Mouse (Mus musculus): ENCODE measurements around the gene Spata9. TPM values are rescaled to one million over a fixed set of nuclear protein-coding genes. Genes with fewer than 3 reads are reported as not detected.

The Spata9 gene
- polyA plus RNA-seq, 1 experiment = not detected

GRCm38 (mm10) chr13:76024588-76024987, 57.6 kb downstream of the Spata9 start:
- 52% methylated on average over 3 of the region's 3 CpGs for WGBS
- no peak for DNase-seq
- TF ChIP-seq CTCF (IDR thresholded peaks at IDR 0.05; ENCODE audit: insufficient read depth, low read length) = no peak
- TF ChIP-seq POLR2A (IDR thresholded peaks at IDR 0.05; ENCODE audit: borderline replicate concordance, extremely low read depth, low read depth, low read length) = no peak
- no peak overlapping the region for H3K4me3 ChIP-seq (replicated peaks; ENCODE audit: extremely low read depth, low read depth, low read length)
- no peaks in the 10 kb centered on the region for H3K4me1 ChIP-seq (ENCODE audit: control insufficient read depth, insufficient read depth, low read length)

- no peak for DNase-seq
- WGBS = 38% methylated on average over 1 of the region's 1 CpGs
- TF ChIP-seq POLR2A (IDR thresholded peaks at IDR 0.05; ENCODE audit: borderline replicate concordance, extremely low read depth, low read depth, low read length) (no peak), CTCF (IDR thresholded peaks at IDR 0.05; ENCODE audit: insufficient read depth, low read length) (no peak)
- Histone ChIP-seq H3K4me1 (ENCODE audit: control insufficient read depth, insufficient read depth, low read length) (no peaks in the 10 kb centered on the region), H3K4me3 (replicated peaks; ENCODE audit: extremely low read depth, low read depth, low read length) (no peak overlapping the region)
Measured at GRCm38 (mm10) chr13:76042455-76042854, 75.5 kb downstream of the Spata9 start.

- Histone ChIP-seq H3K4me3 (replicated peaks; ENCODE audit: extremely low read depth, low read depth, low read length) (no peak overlapping the region), H3K4me1 (ENCODE audit: control insufficient read depth, insufficient read depth, low read length) (no peaks in the 10 kb centered on the region)
- no peak for TF ChIP-seq POLR2A (IDR thresholded peaks at IDR 0.05; ENCODE audit: borderline replicate concordance, extremely low read depth, low read depth, low read length)
- TF ChIP-seq CTCF (IDR thresholded peaks at IDR 0.05; ENCODE audit: insufficient read depth, low read length) = no peak
- no peak for DNase-seq
Measured at GRCm38 (mm10) chr13:76044971-76045370, 78.0 kb downstream of the Spata9 start.

Other genes starting within 250 kb of the Spata9 start
- 23.3 and 65.9 TPM in 2 replicates for gene Glrx, start 127.3 kb upstream of the Spata9 start, polyA plus RNA-seq (2012; rRNA removed)
- gene Rhobtb3, start 23.2 kb upstream of the Spata9 start, polyA plus RNA-seq (2012; rRNA removed) = 3.3 and 4.6 TPM in 2 replicates
- 3.7 and 5.7 TPM in 2 replicates for gene Rfesd, start 51.6 kb downstream of the Spata9 start, polyA plus RNA-seq (2012; rRNA removed)
- not detected in 2 replicates for gene Gpr150, start 89.8 kb downstream of the Spata9 start, polyA plus RNA-seq (2012; rRNA removed)
- 4.3 and 4.8 TPM in 2 replicates for gene Arsk, start 131.5 kb downstream of the Spata9 start, polyA plus RNA-seq (2012; rRNA removed)
- gene Ttc37, start 131.6 kb downstream of the Spata9 start, polyA plus RNA-seq (2012; rRNA removed) = 5.1 and 8.4 TPM in 2 replicates

Measured in lung, adult 2 months (tissue).